Mouse (Mus musculus) lung, postnatal 25 days (tissue): Measurements from ENCODE around the gene Rfx1.

Experiments
- DNase-seq: peaks from one replicate; pipeline ENCODE4 v3.0.0; 2022; ENCODE audit warnings: low spot score

The Rfx1 gene

DNA sequence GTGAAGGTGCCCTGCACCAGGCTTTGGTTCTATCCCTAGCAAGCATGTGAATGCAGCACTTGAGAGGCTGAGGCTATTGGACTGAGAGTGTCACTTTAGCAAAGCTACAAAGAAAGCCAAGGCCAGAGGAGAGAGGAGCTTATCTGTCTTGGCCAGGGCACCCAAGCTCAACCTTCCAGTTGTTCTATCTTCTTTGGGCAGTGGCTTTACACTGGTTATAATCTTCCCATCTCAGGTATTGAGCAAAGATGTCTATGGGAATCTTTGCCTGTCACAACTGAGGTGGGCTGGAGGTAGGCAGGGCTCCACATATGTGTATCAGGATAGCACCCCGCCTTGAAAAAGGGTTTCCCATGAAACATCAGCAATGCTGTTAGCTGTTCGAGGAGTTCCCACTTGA lies 6.4 kb upstream of the Rfx1 start:
- no peak for DNase-seq

DNA sequence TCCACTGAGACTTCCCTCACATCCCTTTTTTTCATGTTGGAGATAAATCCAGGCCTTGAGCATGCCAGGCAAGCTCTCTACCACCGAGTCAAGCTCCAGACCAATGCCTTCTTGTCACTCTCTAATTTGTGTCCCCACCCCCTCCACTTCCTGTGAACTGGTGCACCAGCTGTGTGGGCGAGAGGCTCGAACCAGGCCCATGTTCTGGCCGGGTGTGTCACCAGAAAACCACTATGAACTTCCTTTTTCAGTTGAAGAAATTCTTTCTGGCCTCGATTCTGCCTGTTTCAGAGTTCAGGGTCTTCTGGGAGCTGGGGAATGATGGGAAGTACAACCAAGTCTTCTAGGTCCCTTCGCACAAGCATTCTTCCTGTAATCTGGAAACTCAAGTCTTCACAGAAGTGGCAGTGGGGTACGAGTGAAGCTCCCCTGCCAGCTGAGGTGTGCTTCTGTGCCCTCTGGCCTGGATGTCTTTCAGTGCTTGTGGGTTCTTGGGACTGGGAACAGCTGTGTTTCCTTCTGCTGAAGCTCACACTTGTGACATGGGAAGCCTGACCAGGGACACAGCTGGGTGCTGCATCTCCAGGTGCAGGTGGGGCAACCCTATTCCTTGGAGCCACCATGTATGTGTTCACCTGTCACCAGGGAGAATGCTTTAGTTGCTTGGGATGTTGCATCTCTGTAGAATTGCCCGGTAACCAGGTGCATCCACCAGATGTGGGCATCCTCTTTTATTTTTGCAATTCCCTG lies 2.6 kb upstream of the Rfx1 start:
- peak; percentile 75 for DNase-seq

DNA sequence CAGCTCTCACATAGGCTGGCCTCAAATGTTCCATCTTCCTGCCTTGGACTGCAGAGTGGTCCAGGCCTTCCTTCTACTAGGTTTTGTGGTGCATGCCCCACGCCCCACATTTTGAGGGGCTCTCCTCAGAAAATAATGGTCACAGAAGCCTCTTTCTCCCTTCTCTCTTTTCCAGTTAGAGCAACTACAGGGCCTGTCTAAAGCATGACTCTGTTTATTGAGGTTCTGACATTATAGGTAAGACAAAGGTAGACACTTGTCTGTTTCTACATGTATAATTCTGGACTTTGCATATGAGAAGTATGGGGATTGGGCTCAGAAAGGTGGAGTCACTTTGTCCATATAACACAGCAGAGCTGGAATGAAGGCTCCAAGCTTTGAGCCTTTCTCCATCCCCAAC lies 1.6 kb upstream of the Rfx1 start, which contains the start of gene Gm10643:
TSS of gene Gm10643 (minus strand) at position 101 of the 400 bp plus-strand sequence.
- no peak for DNase-seq

DNA sequence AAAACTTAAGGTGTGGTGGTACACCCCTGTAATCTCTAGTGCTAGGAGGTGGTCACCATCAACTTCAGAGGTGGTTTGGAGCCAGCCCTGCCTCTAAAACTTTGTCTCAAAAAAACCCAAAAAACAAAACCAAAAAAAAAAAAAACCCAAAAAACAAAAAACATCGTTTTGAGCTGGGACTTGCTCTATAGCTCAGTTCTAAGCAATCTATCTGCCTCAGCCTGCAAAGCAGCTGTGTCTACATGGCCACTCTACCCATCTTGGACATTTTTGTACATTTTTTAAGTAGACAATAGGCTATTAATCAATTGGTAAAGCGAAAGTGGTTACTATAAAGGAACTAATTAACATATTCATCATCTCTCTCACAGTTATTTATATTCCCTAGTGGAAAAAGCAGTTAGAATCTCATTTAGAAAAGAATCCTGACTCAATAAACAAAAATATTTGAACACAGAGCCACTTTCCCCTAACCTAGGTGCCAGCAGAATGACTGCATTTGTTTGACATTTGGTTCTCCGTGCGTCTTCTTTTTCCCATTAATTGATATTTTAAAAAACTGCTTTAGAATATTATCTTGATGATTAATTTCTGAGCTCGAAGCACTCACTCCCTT lies 1.1 kb upstream of the Rfx1 start:
- DNase-seq = no peak

DNA sequence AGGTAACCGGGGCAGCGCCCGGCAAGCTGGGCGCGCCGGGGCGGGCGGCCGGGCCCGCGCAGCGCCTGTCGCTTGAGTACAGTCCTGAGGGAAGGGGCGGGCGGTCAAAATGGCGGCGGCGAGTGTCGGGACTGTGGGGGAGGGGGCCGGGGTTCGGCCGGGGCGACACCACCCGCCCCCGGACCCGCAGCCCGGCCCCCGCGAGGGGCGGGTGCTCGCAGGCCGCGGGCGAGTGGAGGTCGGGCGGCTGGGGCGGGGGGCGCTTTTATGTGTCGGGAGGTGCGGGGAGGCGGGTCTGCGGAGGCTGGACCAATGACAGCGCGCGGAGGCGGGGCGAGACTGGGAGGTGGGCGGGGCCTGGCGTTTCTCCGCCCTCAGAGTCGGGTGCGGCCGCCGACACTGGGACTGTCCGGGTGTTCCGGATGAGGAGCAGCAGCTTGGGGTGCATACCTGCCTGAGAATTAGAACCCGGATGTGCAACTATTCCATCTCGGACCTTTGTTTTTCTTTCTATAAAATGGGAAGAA lies 476 bp downstream of the Rfx1 start:
- DNase-seq = peak; percentile 94

DNA sequence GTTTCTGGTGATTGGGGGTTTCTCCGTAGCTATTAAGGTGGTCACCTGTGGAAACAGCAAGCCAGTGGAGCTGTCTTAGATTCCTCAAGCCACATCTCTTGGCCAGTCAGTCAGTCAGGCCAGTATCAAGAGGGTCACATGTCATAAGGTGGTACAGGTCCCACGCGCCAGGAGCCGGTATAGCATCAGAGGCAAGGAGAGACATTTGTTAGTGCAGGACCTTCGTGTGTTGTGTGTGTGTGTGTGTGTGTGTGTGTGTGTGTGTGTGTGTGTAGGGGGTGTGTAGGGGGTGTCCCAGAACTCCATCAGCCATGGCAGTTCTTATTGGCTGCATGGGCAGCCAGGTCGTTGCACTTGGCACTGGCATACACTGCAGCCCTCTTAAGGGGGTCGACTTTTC lies 1.3 kb downstream of the Rfx1 start:
- no peak for DNase-seq

DNA sequence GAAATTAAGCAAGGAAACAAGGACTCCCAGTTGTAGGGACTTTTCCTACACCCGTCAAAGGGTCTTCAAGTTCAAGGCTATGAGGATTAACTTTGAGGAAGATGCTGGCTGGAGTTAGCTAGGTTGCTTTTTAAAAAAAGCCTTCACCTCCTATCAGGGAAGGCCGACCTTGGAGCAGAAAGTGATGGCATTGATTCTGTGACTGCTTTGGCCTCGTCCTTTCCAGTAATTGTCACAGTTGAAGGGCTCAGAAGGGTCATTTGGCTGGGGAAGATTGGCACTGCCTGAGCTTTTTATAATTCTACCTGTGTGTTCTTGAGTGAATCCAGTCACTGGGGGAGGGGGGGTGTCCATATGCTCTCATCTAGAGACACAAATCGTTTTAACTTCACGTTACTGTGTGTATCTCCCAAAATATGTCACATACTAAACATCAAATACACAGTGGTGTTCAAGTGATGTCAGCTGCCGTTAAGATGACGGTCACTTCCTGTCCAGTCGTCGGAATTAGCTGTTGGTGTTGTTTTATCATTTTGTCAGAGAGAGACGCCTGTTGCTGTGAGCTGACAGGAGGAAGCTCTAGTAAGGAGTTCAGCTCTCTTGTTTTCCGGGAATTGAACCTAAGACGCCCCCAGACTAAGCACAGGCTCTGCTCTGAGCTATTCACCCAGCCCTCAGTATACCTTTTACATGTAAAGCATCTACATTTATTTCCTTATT lies 1.8 kb downstream of the Rfx1 start:
- DNase-seq = no peak

DNA sequence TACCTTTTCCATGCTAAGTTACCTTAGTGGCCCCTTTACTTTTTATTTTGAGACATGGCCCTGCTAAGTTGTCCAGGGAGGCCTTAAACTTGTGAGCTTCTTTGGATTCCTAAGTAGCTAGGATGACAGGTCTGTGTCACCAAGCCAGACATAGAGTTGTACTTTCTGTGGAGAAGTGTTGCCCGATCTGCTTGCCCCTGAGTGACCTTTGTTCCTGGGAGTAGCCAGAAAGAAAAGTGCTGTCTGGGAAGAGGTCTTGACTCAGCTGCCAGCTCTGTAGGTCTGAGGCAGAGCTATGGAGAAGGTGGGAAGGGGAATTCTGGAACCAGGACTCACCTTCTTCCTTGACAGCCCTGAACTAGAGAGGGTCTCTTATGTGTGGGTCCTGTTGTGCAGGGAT lies 2.5 kb downstream of the Rfx1 start:
- no peak for DNase-seq

DNA sequence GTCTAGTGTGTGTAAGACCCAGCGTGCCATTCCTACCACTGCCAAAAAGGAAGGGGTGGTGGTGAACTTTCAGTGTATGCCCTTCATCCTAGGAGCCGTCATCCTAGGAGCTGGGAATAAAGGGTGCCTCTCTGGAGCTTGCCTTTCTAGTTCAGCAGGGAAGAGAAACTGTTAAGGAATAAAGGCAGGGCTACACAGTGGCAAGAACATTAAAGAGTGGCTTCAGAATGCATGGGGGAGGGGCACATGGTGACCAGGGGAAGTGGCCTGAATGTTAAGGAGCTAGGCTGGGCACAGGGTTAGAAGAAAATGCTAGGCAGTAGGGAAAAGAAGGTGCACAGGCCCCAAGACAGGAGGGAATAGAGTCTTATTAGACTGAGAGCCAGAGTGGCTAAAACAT lies 3.1 kb downstream of the Rfx1 start:
- DNase-seq = no peak

DNA sequence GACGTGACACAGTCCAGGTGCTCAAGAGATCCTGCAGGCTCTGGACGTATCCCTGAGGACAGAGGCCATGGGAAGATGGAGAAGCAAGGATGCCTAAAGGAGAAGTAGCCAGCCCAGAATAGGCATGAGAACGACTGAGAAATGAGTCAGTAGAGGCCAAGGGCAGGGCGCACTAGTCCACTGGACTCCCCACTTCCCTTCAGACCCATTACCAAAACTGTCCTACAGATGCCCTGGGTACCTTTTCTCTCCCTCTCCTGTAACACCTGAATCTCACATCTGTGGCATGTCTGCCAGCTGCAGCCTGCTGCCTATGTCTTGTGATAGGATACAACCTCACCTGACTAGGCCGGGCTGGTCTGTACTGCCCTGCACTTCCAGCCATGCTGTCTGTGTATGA lies 3.6 kb downstream of the Rfx1 start:
- DNase-seq = no peak

DNA sequence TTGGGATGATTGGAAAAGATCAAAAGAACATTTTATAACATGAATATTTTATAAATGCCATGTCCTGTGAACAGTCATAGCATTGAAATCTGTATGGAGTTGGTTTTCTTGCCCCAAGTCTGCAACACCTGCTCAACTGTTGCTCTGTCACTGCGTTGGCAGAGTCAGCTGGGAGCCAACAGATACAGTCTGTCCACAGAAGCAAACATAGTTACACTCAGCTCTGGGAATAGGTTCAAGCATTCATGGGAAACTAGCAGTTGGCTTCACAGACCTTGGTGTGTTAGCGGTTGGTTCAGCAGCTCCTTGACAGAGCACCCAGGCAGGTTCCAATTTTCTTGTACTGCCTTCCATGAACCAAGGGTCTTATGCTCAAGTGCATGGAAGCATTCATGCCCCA lies 4.0 kb downstream of the Rfx1 start:
- no peak for DNase-seq

DNA sequence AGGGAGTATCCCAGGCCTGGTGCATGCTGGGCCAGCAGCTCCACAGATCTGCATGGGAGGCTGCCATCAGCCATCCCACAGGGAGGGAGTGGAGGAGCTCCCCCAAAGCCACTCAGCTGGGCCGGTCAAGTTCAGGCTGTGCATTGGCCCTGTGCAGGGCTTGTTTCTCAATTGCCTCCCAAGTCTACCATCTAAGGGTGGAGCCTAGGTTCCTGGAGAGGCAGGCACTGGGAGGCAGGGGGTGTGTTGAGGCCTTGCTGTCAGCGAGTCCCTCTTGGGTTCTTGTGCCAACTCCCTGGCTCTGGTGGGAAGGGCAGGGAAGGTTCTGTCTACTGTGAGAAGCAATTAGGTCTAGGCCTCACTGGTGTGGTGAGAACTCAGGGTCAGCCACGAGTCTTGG lies 5.3 kb downstream of the Rfx1 start:
- no peak for DNase-seq

DNA sequence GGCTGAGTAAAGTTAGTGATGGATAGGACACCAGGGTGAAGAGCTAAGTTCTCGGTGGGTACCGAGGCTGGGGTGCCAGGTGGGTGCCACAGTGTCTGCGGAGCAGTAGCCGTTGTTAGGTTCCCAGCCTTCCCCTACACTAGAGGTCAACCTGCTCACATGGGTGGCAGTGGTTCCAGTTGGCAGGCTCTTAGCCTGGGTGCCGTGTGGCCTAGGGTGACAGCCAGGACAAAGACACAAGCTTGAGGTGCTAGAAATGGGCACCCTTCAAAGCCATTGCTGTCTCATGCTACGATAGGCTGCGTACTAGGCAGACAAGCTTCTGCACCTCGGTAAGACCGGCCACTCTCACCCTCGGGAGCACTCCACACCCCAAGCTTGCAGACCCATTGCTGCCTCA lies 5.7 kb downstream of the Rfx1 start:
- DNase-seq = no peak

DNA sequence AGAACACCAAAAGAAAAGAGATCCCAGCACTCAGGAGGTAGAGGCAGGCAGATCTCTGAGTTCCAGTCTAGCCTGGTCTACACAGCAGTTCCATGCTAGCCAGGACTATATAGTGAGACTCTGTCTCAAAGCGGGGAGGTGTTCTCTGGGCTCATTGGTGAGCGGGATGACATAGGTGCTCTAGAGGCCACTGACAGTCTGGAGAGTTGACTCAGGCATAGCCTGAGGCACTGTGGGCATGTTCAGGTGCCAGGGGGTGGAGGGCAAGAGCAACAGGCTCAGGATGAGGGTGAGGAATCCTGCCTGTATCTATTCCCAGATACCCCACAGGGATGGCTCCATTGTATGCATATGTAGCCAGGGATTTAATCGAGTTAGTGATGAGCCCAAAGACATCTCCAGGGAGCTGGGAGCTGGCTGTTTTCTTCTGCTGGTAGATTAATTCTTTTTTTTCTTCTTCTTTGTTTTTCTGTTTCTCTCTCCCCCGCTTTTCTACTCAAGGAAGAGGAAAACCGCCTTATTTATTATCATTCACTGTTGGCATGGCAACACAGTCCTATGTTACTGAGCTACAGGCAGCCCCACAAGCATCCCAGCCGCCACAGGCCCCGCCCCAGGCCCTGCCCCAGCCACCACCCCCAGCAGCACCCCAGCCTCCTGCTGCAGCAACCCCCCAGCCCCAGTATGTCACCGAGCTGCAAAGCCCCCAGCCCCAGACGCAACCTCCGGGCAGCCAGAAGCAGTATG lies 6.8 kb downstream of the Rfx1 start:
- DNase-seq = no peak

DNA sequence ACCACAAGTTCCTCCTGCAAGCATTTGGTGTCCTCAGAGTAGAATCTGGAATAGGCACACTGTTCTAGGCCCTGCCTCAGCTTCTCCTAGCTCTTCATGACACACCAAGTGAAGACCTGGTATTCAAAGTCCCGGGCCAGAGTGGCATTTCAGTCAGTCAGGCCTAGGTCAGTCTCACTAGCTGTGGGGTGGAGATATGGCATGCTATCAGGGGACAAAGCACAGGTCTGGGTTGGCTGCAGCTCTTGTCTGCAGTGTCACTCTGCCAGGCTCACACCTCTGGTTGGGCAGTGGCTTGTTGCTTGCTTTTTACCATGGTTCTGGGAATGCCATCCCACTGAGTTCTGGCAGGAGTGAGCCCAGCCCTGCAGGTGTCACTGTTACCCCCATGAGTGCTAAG lies 9.8 kb downstream of the Rfx1 start:
- DNase-seq = no peak

DNA sequence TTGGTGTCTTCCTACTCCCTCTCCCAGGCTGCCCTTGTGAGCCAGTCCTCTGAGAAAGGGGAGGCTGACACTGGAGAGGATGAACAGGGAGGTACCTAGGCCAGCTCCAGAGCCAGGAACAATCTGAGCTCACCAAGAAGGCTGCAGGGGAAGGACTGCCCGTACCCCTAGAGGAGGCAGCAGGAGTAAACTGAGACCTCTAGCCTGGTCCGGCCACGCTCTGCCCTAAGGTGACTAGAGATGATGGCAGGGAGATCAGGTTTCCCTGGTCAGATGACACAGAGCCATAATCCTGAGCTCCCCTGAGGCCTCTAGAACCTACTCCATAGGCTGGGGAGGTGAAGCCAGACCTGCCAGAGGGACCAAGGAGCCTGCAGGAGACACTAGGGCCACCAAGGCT lies 10.2 kb downstream of the Rfx1 start:
- no peak for DNase-seq

DNA sequence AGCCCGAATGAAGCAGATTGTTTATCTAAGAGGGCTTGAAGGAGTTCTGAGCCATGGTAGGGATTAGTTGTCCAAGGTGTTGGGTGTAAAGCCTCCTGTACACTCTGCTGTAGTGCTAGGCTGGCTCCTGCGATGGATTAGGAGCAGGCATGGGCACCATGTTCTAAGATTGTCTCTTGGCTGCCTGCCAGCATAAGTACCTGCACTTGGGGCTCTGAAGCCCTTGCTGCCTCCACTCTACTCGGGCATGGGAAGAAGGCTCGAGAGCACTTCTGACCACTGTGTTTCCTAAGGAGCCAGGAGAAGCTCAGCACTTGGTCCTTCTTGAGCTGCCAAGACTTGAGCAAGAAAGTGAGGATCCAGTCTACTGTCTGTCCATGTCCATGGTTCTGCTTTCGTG lies 12.6 kb downstream of the Rfx1 start:
- peak; percentile 56 for DNase-seq

DNA sequence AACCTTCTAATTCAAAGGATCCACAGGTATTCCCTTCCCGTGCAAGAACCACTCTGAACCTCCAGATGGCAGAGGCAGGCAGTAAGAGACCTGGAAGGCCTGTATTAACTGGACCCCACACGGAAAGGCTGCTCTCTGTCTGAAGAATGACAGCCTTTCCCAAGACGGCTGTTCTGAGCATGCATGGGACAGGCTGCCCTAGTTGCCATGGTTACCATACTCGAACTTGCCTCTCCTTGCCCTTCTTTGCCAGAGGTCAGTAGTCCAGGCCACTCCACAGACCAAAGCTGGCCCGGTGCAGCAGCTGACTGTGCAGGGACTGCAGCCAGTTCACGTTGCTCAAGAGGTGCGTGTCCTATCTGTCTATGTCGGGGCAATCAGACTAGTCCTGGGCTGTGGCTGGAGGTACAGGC lies 17.2 kb downstream of the Rfx1 start:
- peak; percentile 41 for DNase-seq

DNA sequence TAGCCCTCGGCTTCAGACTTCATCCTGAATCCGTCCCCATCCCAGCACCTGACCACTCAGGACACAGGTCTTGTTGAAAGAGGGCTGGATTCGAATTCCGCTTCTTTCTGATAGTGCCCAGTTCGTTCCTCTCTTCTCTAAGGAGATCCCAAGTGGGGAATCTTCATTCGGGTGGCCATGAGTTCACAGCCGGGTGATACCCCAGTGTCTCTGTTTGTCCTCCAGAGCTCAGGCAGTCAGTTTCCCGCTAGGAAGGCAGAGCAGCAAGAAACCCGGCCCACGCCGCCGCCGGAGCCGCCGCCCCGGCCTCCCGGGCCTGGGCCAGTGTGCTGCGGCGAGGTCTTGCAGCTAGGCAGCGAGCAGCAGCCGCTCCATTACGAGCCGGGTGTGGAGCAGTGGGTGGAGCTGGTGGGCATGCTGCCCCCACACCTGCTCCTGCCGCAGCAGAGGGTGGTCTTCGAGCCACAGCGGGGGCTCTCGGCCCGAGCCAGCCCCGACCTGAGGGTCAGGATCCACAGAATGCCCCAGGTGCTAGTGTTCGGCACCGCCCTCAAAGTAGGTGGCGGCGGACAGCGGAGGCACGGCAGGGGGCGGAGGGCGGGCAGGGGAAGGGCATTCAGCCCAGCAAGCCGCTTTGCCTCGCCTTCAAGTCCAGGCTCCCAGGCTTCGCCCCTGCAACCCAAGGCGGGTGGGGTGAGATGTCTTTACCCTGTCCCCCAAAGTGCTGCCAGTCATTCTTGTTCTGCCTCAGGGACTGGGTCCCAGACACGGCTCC lies 17.9 kb downstream of the Rfx1 start:
- no peak for DNase-seq

DNA sequence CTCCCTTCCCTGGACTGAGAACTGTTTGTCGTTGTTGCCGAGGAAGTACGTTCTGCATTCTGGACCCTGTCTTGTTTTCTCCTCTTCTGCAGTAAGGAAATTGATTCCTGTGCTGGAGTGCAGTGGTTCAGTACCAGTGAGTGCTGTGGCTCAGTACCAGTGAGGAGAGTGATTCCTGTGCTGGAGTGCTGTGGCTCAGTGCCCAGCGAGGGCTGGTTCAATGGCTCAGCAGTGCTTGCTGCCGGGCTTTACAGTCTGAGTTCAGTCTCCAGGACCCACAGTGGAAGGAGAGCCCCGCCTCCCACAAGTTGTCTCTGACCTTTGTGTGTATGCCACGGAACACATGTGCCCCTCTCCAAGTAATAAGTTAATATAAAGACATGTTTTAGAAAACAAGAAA lies 20.5 kb downstream of the Rfx1 start:
- DNase-seq = no peak

DNA sequence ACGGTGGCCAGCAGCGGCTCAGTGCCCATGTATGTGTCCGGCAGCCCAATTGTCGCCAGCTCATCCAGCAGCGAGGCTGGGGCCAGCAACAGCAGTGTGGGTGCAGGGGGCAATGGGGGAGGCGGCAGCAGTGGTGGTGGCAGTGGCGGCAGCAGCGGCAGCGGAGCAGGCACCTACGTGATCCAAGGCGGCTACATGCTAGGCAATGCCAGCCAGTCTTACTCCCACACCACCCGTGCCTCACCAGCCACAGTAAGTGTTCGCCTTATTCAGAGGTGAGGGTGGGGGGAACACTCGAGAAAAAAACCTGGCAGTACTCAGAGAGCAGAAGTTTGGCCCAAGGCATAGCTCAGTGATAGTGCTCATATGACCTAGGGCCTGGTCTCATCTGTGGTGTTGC lies 21.2 kb downstream of the Rfx1 start:
- no peak for DNase-seq

DNA sequence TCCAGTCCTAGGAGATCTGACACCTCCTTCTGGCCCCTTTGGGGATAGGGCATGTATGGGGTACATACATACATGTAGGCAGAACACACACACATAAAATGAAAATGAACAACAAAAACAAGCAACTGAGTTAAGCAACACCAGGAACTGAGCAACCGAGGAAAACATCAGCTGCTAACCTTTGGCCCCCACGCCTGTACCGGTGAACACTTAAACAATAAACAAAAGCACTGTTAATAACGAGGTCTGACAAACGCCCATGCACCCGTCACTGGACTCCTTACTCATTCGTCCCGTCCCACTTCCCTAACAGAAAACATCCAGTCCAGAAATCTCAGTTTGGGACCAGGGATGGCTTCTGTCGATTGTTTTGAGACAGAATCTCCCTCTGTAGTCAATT lies 22.6 kb downstream of the Rfx1 start:
- DNase-seq = no peak
